12 mouse cellular contexts compared by ENCODE assay signal in genomic region chr8:115063623-115064022, GRCm38 (mm10).
"Had no signal": no experiment of that assay in that cellular context is flagged by ENCODE, and none has a peak within 500 bp of the region (broad histone marks: within the 10 kb centered on the region; RNA-seq: fewer than 3 reads in every experiment).

No protein-coding gene starts in this region.

- ATAC-seq: midbrain, embryonic 16.5 days had no signal

- DNase-seq: lung, adult 18-20 months; lung, embryonic 14.5 days; lung, postnatal 10 days; lung, postnatal 4 days; midbrain, embryonic 14.5 days; right cerebral cortex, postnatal 14 days; right cerebral cortex, postnatal 4 days; spleen, adult 18-20 months; thymus, adult 18-20 months; thymus, postnatal 14 days; thymus, postnatal 36 days had no signal
